Mouse (Mus musculus) embryonic facial prominence, embryonic 10.5 days (tissue): ENCODE data around the gene Msmo1. TPM values are rescaled to one million over a fixed set of nuclear protein-coding genes. Genes with fewer than 3 reads are reported as not detected.
A peak's percentile ranks its signal among the peaks of the same experiment; 100 is the strongest.

Source experiments
- DNase-seq: peaks from one replicate; pipeline ENCODE4 v3.0.0-alpha.2; 2017; ENCODE audit warnings: low spot score
- H3K27ac ChIP-seq: fragments of 300-500 bp; sonication (generic); replicated peaks from 2 replicates; pipeline ENCODE4 v1.5.1; 2016; ENCODE audit warnings: mild to moderate bottlenecking
- H3K27me3 ChIP-seq: fragments of 300-500 bp; sonication (generic); replicated peaks from 2 replicates; pipeline ENCODE4 v1.6.1; 2016; ENCODE audit warnings: low read depth, mild to moderate bottlenecking; ENCODE audit not compliant: poor library complexity, severe bottlenecking
- H3K36me3 ChIP-seq: fragments of 300-500 bp; sonication (generic); replicated peaks from 2 replicates; pipeline ENCODE4 v1.6.1; 2016; ENCODE audit warnings: mild to moderate bottlenecking, moderate library complexity
- H3K4me1 ChIP-seq: fragments of 300-500 bp; sonication (generic); 2 replicates; pipeline ENCODE4 v1.6.1; 2016
- H3K4me3 ChIP-seq: fragments of 300-500 bp; sonication (generic); 2 replicates; pipeline ENCODE4 v1.5.1; 2016; ENCODE audit warnings: mild to moderate bottlenecking, moderate library complexity
- H3K9me3 ChIP-seq: fragments of 300-500 bp; sonication (generic); 2 replicates; pipeline ENCODE4 v1.6.1; 2016; ENCODE audit warnings: mild to moderate bottlenecking
- WGBS: fragments of 180-500 bp; shearing (Covaris S2); methylation state at CpG from one replicate; pipeline ENCODE4 v1.1.7; 2016; 5-methylcytosine and 5-hydroxymethylcytosine counted together
- polyA plus RNA-seq: library from polyadenylated mRNA; unstranded; fragments of >200 nt; fragmentation: Nextera tagmentation; extraction: Ambion mirVana; gene quantifications from 2 replicates; pipeline ENCODE4 v1.2.1, GENCODE M21; 2016

The Msmo1 gene
- 152 and 166 TPM in 2 replicates for polyA plus RNA-seq

- peak within 1 kb of the TSS; percentile 85 for H3K4me3 ChIP-seq
- no peaks in the 10 kb centered on the region for H3K27me3 ChIP-seq
- DNase-seq = peak; percentile 98
- H3K9me3 ChIP-seq = no peaks in the 10 kb centered on the region
- peaks cover 19% of the 10 kb centered on the region for H3K4me1 ChIP-seq
- WGBS = under 1% methylated on average over 60 of the region's 60 CpGs
- peaks cover 28% of the 10 kb centered on the region for H3K36me3 ChIP-seq
- H3K27ac ChIP-seq = peak within 1 kb of the TSS; percentile 91
These were observed at the start of gene Msmo1 for GRCm38 (mm10) chr8:64733271-64733943. Msmo1 (minus strand) TSS chr8:64733792.

DNA sequence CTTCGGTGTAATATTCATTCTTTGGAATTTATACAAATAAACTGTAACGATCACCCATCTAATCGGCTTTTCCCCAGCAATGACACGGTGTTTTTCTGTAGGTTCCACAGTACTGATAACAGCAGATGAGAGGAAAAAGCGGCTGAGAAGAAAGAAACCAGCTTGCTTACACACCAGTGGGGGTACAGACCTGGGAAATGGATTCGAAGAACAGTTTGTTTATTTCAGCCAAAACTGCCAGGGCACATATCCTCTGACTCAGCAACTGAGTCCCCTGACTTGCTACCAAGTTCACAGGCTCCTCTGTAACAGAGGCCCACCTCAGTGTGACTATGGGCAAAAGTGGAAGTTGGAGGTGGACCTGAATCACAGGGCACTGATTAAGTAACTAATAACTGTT, 48.4 kb upstream of the Msmo1 start:
- no peak overlapping the region for H3K4me3 ChIP-seq
- no peak for DNase-seq
- H3K36me3 ChIP-seq = peaks cover 18% of the 10 kb centered on the region
- H3K27me3 ChIP-seq = no peaks in the 10 kb centered on the region
- H3K4me1 ChIP-seq = no peaks in the 10 kb centered on the region
- H3K27ac ChIP-seq = no peak overlapping the region
- H3K9me3 ChIP-seq = no peaks in the 10 kb centered on the region
- 90% methylated on average over 6 of the region's 6 CpGs for WGBS

GRCm38 (mm10) chr8:64777925-64778324, 44.3 kb upstream of the Msmo1 start:
- DNase-seq = no peak
- no peaks in the 10 kb centered on the region for H3K27me3 ChIP-seq
- no peak overlapping the region for H3K4me3 ChIP-seq
- H3K9me3 ChIP-seq = no peaks in the 10 kb centered on the region
- peaks cover 32% of the 10 kb centered on the region for H3K36me3 ChIP-seq
- 76% methylated on average over 9 of the region's 9 CpGs for WGBS
- H3K4me1 ChIP-seq = no peaks in the 10 kb centered on the region
- no peak overlapping the region for H3K27ac ChIP-seq

DNA sequence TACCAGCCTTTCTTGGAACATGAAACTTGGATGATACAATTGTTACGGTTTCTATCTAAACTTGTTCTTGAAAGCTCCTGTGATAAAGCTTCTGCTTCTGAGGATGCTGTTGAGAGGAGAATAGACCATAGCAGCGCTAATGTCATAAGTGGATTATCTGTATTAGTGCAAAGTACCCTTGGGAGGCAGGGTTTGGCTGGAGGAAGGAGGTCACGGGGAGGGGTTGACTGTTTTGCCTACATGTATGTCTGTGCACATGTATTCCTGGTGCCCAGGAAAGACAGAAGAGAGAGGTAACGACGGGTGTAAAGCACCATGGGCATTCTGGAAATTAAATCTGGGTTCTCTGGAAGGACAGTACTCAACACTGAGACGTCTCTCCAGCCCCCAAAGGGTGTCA, 40.5 kb upstream of the Msmo1 start:
- no peak overlapping the region for H3K4me3 ChIP-seq
- H3K4me1 ChIP-seq = no peaks in the 10 kb centered on the region
- H3K27me3 ChIP-seq = no peaks in the 10 kb centered on the region
- no peak overlapping the region for H3K27ac ChIP-seq
- H3K9me3 ChIP-seq = no peaks in the 10 kb centered on the region
- 92% methylated on average over 6 of the region's 6 CpGs for WGBS
- DNase-seq = no peak
- peaks cover 28% of the 10 kb centered on the region for H3K36me3 ChIP-seq

GRCm38 (mm10) chr8:64770814-64771213, 37.2 kb upstream of the Msmo1 start:
- Histone ChIP-seq H3K4me1 (no peaks in the 10 kb centered on the region), H3K9me3 (no peaks in the 10 kb centered on the region), H3K27ac (no peak overlapping the region), H3K4me3 (no peak overlapping the region), H3K36me3 (peaks cover 26% of the 10 kb centered on the region), H3K27me3 (no peaks in the 10 kb centered on the region)
- DNase-seq = no peak
- 92% methylated on average over 7 of the region's 7 CpGs for WGBS

GRCm38 (mm10) chr8:64769586-64769985, 36.0 kb upstream of the Msmo1 start:
- H3K9me3 ChIP-seq = no peaks in the 10 kb centered on the region
- H3K27ac ChIP-seq = no peak overlapping the region
- H3K4me1 ChIP-seq = no peaks in the 10 kb centered on the region
- no peak overlapping the region for H3K4me3 ChIP-seq
- DNase-seq = no peak
- peaks cover 19% of the 10 kb centered on the region for H3K36me3 ChIP-seq
- no peaks in the 10 kb centered on the region for H3K27me3 ChIP-seq
- WGBS = 88% methylated on average over 7 of the region's 7 CpGs

- no peak for DNase-seq
- Histone ChIP-seq H3K36me3 (peaks cover 16% of the 10 kb centered on the region), H3K27me3 (no peaks in the 10 kb centered on the region), H3K4me3 (no peak overlapping the region), H3K27ac (no peak overlapping the region), H3K9me3 (no peaks in the 10 kb centered on the region), H3K4me1 (no peaks in the 10 kb centered on the region)
- WGBS = 85% methylated on average over 9 of the region's 9 CpGs
These were observed 35.1 kb upstream of the Msmo1 start for GRCm38 (mm10) chr8:64768645-64769044.

DNA sequence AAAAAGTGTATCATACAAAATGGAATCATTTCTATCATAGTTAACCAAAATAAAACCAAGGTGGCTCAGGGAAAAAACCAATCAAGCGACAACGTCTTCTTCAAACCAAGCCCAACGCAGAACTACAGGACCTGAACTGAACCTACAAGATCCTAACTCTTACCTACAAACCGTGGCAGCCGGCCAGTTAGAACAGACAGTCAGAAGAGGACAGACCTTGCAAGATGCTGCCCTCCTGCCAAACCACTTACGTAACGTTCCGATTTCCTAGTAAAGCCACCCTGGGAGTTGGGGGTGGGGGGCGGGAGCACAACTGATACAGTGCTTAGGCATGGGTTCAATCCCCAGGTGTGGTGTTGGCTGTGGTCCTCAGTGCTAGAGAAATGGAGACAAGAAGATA, 33.5 kb upstream of the Msmo1 start:
- DNase-seq = no peak
- no peak overlapping the region for H3K27ac ChIP-seq
- no peaks in the 10 kb centered on the region for H3K9me3 ChIP-seq
- peaks cover 23% of the 10 kb centered on the region for H3K36me3 ChIP-seq
- H3K27me3 ChIP-seq = no peaks in the 10 kb centered on the region
- no peaks in the 10 kb centered on the region for H3K4me1 ChIP-seq
- H3K4me3 ChIP-seq = no peak overlapping the region
- 95% methylated on average over 9 of the region's 9 CpGs for WGBS

DNA sequence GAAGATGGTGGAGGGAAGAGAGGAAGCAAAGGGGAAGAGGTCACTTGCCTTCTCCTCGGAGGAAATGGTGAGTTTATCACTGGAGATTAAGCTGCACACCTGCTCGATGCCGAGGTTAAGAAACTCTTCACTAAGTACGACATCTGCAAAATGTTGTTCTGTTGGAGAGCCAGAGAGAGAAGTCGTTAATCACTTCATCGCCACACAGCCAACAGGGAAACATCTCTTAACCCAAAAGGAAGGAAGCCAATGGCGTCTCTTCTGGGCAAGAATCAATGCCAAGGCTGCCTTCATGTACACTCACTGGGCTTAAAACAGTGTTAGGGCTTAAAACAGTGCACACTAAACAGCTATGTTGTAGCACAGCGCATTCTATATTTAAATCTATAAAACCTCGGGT, 30.5 kb upstream of the Msmo1 start:
- Histone ChIP-seq H3K4me3 (no peak overlapping the region), H3K27ac (no peak overlapping the region), H3K4me1 (no peaks in the 10 kb centered on the region), H3K9me3 (no peaks in the 10 kb centered on the region), H3K36me3 (peaks cover 26% of the 10 kb centered on the region), H3K27me3 (no peaks in the 10 kb centered on the region)
- no peak for DNase-seq
- WGBS = 87% methylated on average over 9 of the region's 9 CpGs

DNA sequence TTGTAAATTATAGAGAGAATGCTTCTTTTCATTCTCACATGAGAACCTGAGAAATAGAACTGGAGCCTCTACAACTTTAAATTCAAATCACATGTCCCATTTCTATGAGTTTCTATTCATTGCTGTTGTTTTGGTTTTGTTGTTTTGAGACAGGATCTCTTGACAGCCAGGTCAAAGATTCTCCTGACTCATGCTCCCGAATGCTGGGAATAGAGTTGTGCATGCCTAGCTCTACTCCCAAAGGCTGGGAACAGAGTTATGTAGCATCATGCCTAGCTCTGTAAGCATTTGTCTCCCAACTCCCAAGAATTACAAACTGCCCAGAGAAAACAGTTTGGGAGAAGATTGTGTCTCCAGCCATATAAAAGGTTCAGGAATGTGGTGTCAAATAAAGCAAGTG, 29.2 kb upstream of the Msmo1 start:
- DNase-seq = no peak
- no peak overlapping the region for H3K4me3 ChIP-seq
- H3K9me3 ChIP-seq = no peaks in the 10 kb centered on the region
- H3K27ac ChIP-seq = no peak overlapping the region
- H3K4me1 ChIP-seq = no peaks in the 10 kb centered on the region
- H3K27me3 ChIP-seq = no peaks in the 10 kb centered on the region
- 93% methylated on average over 1 of the region's 1 CpGs for WGBS
- peaks cover 25% of the 10 kb centered on the region for H3K36me3 ChIP-seq

DNA sequence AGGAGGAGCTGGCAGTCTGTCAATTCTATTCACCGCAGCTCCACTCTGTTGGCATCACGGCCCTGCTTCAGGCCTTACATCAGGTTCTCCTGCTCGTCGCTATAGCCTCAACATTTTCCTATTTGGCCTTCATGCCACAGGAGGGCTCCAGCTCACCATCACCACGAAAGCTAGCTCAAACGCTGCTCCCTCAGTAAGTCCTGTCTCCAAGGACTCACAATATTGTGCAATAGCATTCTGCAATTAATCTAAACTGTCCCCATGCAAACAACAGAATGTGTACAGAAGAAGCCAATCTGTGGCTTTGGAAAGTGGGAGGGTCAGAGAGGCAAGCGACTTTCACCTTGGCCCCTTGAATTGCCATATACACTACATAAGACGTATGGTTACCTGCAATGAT, 27.8 kb upstream of the Msmo1 start:
- Histone ChIP-seq H3K36me3 (peaks cover 36% of the 10 kb centered on the region), H3K9me3 (no peaks in the 10 kb centered on the region), H3K27me3 (no peaks in the 10 kb centered on the region), H3K27ac (no peak overlapping the region), H3K4me3 (no peak overlapping the region), H3K4me1 (no peaks in the 10 kb centered on the region)
- 89% methylated on average over 8 of the region's 8 CpGs for WGBS
- DNase-seq = no peak

GRCm38 (mm10) chr8:64757956-64758355, 24.4 kb upstream of the Msmo1 start:
- H3K9me3 ChIP-seq = no peaks in the 10 kb centered on the region
- DNase-seq = no peak
- H3K4me3 ChIP-seq = no peak overlapping the region
- H3K27ac ChIP-seq = no peak overlapping the region
- peaks cover 53% of the 10 kb centered on the region for H3K36me3 ChIP-seq
- H3K27me3 ChIP-seq = no peaks in the 10 kb centered on the region
- no peaks in the 10 kb centered on the region for H3K4me1 ChIP-seq
- WGBS = 94% methylated on average over 15 of the region's 15 CpGs

- WGBS = 90% methylated on average over 10 of the region's 10 CpGs
- no peak for DNase-seq
- H3K4me1 ChIP-seq = no peaks in the 10 kb centered on the region
These were observed 12.8 kb upstream of the Msmo1 start for GRCm38 (mm10) chr8:64746215-64747058.

More at GRCm38 (mm10) chr8:64746215-64747058, 12.8 kb upstream of the Msmo1 start:
- peaks cover 32% of the 10 kb centered on the region for H3K36me3 ChIP-seq
- H3K4me3 ChIP-seq = no peak overlapping the region
- H3K9me3 ChIP-seq = no peaks in the 10 kb centered on the region
- no peak overlapping the region for H3K27ac ChIP-seq
- no peaks in the 10 kb centered on the region for H3K27me3 ChIP-seq
